ENCODE assay signal across 8 mouse cellular contexts in the genomic region with DNA sequence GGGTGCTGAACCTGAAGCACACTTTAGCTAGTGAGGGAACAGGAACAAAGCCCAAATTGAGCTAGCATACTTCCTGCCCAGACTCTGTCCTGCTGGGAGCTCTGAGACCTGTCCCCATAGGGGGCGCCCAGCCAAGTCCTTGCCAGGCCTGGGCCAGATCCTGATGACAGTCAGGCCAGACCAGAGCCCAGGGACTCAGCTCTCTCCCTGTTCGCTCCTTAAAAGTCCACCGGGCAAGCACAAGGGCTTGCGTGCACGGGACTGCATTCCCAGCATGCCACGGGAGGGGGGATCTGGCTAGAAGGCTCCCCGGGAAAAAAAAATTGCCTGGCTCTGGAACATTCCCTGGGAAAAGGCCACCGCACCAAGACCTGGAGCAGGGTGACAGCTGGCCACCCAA. TPM values are rescaled to one million over a fixed set of nuclear protein-coding genes. Genes with fewer than 3 reads are reported as not detected.
DNase-seq lines count a peak whose midpoint lies in the region; ATAC-seq and TF ChIP-seq lines count a peak whose summit lies in the region.
"Had no signal": no experiment of that assay in that cellular context is flagged by ENCODE, and none has a peak within 500 bp of the region (broad histone marks: within the 10 kb centered on the region; RNA-seq: fewer than 3 reads in every experiment).

No protein-coding gene starts in this region.

- no peak overlapping the region for H3K4me3 ChIP-seq in midbrain, embryonic 11.5 days (ENCODE audit: low read depth, low read length)
- no peak overlapping the region for H3K4me3 ChIP-seq in midbrain, embryonic 16.5 days (ENCODE audit: low read depth, low read length)
- no peak overlapping the region for H3K4me3 ChIP-seq in heart, embryonic 13.5 days
- H3K4me3 ChIP-seq in lung, postnatal 0 days (ENCODE audit: low read depth, low read length): no peak overlapping the region
- H3K4me3 ChIP-seq: myocyte had no signal

- H3K9ac ChIP-seq in midbrain, embryonic 11.5 days (ENCODE audit: low read length): no peak overlapping the region
- H3K9ac ChIP-seq in midbrain, embryonic 16.5 days (ENCODE audit: low read depth, low read length): no peak overlapping the region
- H3K9ac ChIP-seq in heart, embryonic 13.5 days: peak overlapping the region; percentile 14; the same call in 1 of the 2 replicates
- H3K9ac ChIP-seq in lung, postnatal 0 days (replicated peaks; ENCODE audit: low read depth): no peak overlapping the region

- no peaks in the 10 kb centered on the region for H3K9me3 ChIP-seq in midbrain, embryonic 11.5 days (ENCODE audit: control insufficient read depth, low read length)
- H3K9me3 ChIP-seq in midbrain, embryonic 16.5 days (replicated peaks; ENCODE audit: control insufficient read depth, low read length, poor library complexity, severe bottlenecking): no peaks in the 10 kb centered on the region
- H3K9me3 ChIP-seq in heart, embryonic 13.5 days: no peaks in the 10 kb centered on the region
- H3K9me3 ChIP-seq in lung, postnatal 0 days (ENCODE audit: low read length): no peaks in the 10 kb centered on the region

- no peaks in the 10 kb centered on the region for H3K36me3 ChIP-seq in midbrain, embryonic 11.5 days (ENCODE audit: control insufficient read depth, insufficient read depth, low read length)
- H3K36me3 ChIP-seq in midbrain, embryonic 16.5 days (ENCODE audit: control insufficient read depth, insufficient read depth, low read length): no peaks in the 10 kb centered on the region
- H3K36me3 ChIP-seq in heart, embryonic 13.5 days: no peaks in the 10 kb centered on the region
- H3K36me3 ChIP-seq in lung, postnatal 0 days (ENCODE audit: insufficient read depth, low read length): no peaks in the 10 kb centered on the region

- H3K4me2 ChIP-seq in midbrain, embryonic 11.5 days: no peak overlapping the region
- H3K4me2 ChIP-seq in midbrain, embryonic 16.5 days (ENCODE audit: low read length): no peak overlapping the region
- H3K4me2 ChIP-seq in heart, embryonic 13.5 days: no peak overlapping the region
- no peak overlapping the region for H3K4me2 ChIP-seq in lung, postnatal 0 days (replicated peaks; ENCODE audit: low read depth, low read length)

- no peaks in the 10 kb centered on the region for H3K27me3 ChIP-seq in midbrain, embryonic 11.5 days (ENCODE audit: control insufficient read depth, insufficient read depth, low read length)
- no peaks in the 10 kb centered on the region for H3K27me3 ChIP-seq in midbrain, embryonic 16.5 days (ENCODE audit: control insufficient read depth, insufficient read depth, low read depth, low read length)
- 0 out of 2 replicates have a peak, but pooled peaks cover 6% of the 10 kb centered on the region for H3K27me3 ChIP-seq in heart, embryonic 13.5 days (replicated peaks)
- H3K27me3 ChIP-seq in lung, postnatal 0 days (replicated peaks; ENCODE audit: insufficient read depth, low read length): no peaks in the 10 kb centered on the region

- peak; percentile 49 for TF ChIP-seq CTCF in lung, postnatal 0 days (IDR thresholded peaks at IDR 0.05)

- ATAC-seq in midbrain, embryonic 11.5 days (ENCODE audit: low FRiP score): no peak
- ATAC-seq in midbrain, embryonic 16.5 days: no peak
- no peak for ATAC-seq in heart, embryonic 13.5 days (ENCODE audit: extremely low read depth, insufficient number of reproducible peaks, low FRiP score, low TSS enrichment)
- peak; percentile 37 for ATAC-seq in lung, postnatal 0 days

- DNase-seq in midbrain, embryonic 11.5 days (ENCODE audit: low spot score, missing footprints): peak; percentile 57
- DNase-seq in embryo, embryonic 11 days: peak; percentile 34
- DNase-seq in lung, postnatal 0 days (ENCODE audit: low spot score): peak; percentile 38
- DNase-seq in spleen, adult 12 weeks (ENCODE audit: low spot score): no peak
- no peak for DNase-seq in layer of hippocampus, adult 11-12 months (ENCODE audit: low spot score)

- no peak overlapping the region for H3K27ac ChIP-seq in midbrain, embryonic 11.5 days (ENCODE audit: low read depth, low read length)
- H3K27ac ChIP-seq in midbrain, embryonic 16.5 days (ENCODE audit: low read length): no peak overlapping the region
- H3K27ac ChIP-seq in heart, embryonic 13.5 days (replicated peaks): peak overlapping the region; percentile 63
- H3K27ac ChIP-seq in lung, postnatal 0 days (ENCODE audit: low read length): 0 out of 2 replicates have a peak overlapping the region, but pooled peaks have one; percentile 2

- TF ChIP-seq EP300 in lung, postnatal 0 days (IDR thresholded peaks at IDR 0.05): no peak

- H3K4me1 ChIP-seq in midbrain, embryonic 11.5 days (ENCODE audit: control insufficient read depth, insufficient read depth, low read length): no peaks in the 10 kb centered on the region
- no peaks in the 10 kb centered on the region for H3K4me1 ChIP-seq in midbrain, embryonic 16.5 days (ENCODE audit: control insufficient read depth, insufficient read depth, low read length)
- H3K4me1 ChIP-seq in heart, embryonic 13.5 days: peaks cover 24% of the 10 kb centered on the region
- H3K4me1 ChIP-seq in lung, postnatal 0 days (ENCODE audit: insufficient read depth, low read depth, low read length): no peaks in the 10 kb centered on the region

- 52% methylated on average over 8 of the region's 8 CpGs for WGBS in midbrain, embryonic 11.5 days
- WGBS in midbrain, embryonic 16.5 days: 70% methylated on average over 8 of the region's 8 CpGs
- WGBS in heart, embryonic 13.5 days: 30% methylated on average over 8 of the region's 8 CpGs
- WGBS in lung, postnatal 0 days: 33% methylated on average over 8 of the region's 8 CpGs

RNA-seq across cellular contexts. Expression of gene Tmem270, which starts 41.4 kb away (rescaled TPM):
- polyA plus RNA-seq in midbrain, embryonic 11.5 days (2014; fragmentation: Nextera tagmentation; extraction: Ambion mirVana): not detected in 2 replicates
- polyA plus RNA-seq in midbrain, embryonic 16.5 days (2015; fragmentation: Nextera tagmentation; extraction: Ambion mirVana): not detected in 2 replicates
- not detected in 2 replicates for polyA plus RNA-seq in heart, embryonic 13.5 days (2015; fragmentation: Nextera tagmentation; extraction: Ambion mirVana)
- polyA plus RNA-seq in lung, postnatal 0 days (2015; fragmentation: Nextera tagmentation; extraction: Ambion mirVana): not detected in 2 replicates
- polyA plus RNA-seq: myocyte had no signal

RNA-seq across cellular contexts. Expression of gene Cldn13, which starts 50.2 kb away (rescaled TPM):
- polyA plus RNA-seq in midbrain, embryonic 11.5 days (2014; fragmentation: Nextera tagmentation; extraction: Ambion mirVana): 3.8 and 3.9 TPM in 2 replicates
- not detected in 2 replicates for polyA plus RNA-seq in midbrain, embryonic 16.5 days (2015; fragmentation: Nextera tagmentation; extraction: Ambion mirVana)
- polyA plus RNA-seq in heart, embryonic 13.5 days (2015; fragmentation: Nextera tagmentation; extraction: Ambion mirVana): 3.2 and 9.9 TPM in 2 replicates
- 1.2 and 1.6 TPM in 2 replicates for polyA plus RNA-seq in lung, postnatal 0 days (2015; fragmentation: Nextera tagmentation; extraction: Ambion mirVana)
- polyA plus RNA-seq: myocyte had no signal

Comparison
In these comparisons a context has a peak if more than half of its experiments do, and no peak if none do; other contexts are left out.
1. DNase-seq: peak in midbrain, embryonic 11.5 days (single experiment), embryo, embryonic 11 days (single experiment) and lung, postnatal 0 days (single experiment); none in spleen, adult 12 weeks (single experiment) and layer of hippocampus, adult 11-12 months (single experiment).
2. H3K27ac ChIP-seq: peak in heart, embryonic 13.5 days (single experiment) and lung, postnatal 0 days (single experiment); none in midbrain, embryonic 11.5 days (single experiment) and midbrain, embryonic 16.5 days (single experiment).